ENCODE assay signal across 25 mouse cellular contexts in genomic region chr10:104490943-104491631, GRCm38 (mm10).
DNase-seq lines count a peak whose midpoint lies in the region; ATAC-seq and TF ChIP-seq lines count a peak whose summit lies in the region.
"Had no signal": no experiment of that assay in that cellular context is flagged by ENCODE, and none has a peak within 500 bp of the region (broad histone marks: within the 10 kb centered on the region; RNA-seq: fewer than 3 reads in every experiment).

No protein-coding gene starts in this region.

- H3K27me3 ChIP-seq in kidney, embryonic 14.5 days (ENCODE audit: control insufficient read depth, insufficient read depth, low read length) = no peaks in the 10 kb centered on the region
- no peaks in the 10 kb centered on the region for H3K27me3 ChIP-seq in kidney, postnatal 0 days (ENCODE audit: insufficient read depth, low read length)
- H3K27me3 ChIP-seq in lung, postnatal 0 days (replicated peaks; ENCODE audit: insufficient read depth, low read length) = no peaks in the 10 kb centered on the region
- H3K27me3 ChIP-seq: CH12.LX; embryonic facial prominence, embryonic 13.5 days; hindbrain, embryonic 12.5 days; hindbrain, embryonic 15.5 days; Patski had no signal

- no peak overlapping the region for H3K4me3 ChIP-seq in kidney, embryonic 14.5 days (ENCODE audit: low read length)
- no peak overlapping the region for H3K4me3 ChIP-seq in kidney, postnatal 0 days (replicated peaks; ENCODE audit: low read depth, low read length)
- no peak overlapping the region for H3K4me3 ChIP-seq in lung, postnatal 0 days (ENCODE audit: low read depth, low read length)
- H3K4me3 ChIP-seq: embryonic facial prominence, embryonic 13.5 days; gastrocnemius, adult 2 months; hindbrain, embryonic 12.5 days; hindbrain, embryonic 15.5 days had no signal

- WGBS in kidney, embryonic 14.5 days = 40% methylated on average over 2 of the region's 2 CpGs
- 38% methylated on average over 2 of the region's 2 CpGs for WGBS in kidney, postnatal 0 days
- 46% methylated on average over 2 of the region's 2 CpGs for WGBS in lung, postnatal 0 days

- ATAC-seq in kidney, embryonic 14.5 days (ENCODE audit: low FRiP score, low TSS enrichment) = peak; percentile 72; the same call in 1 of the 2 replicates
- no peak for ATAC-seq in kidney, postnatal 0 days (replicated peaks; ENCODE audit: low FRiP score, low read depth)
- ATAC-seq in lung, postnatal 0 days = no peak
- ATAC-seq: forebrain, embryonic 14.5 days; forebrain, postnatal 0 days; Patski had no signal

- no peak for TF ChIP-seq CTCF in kidney, postnatal 0 days (IDR thresholded peaks at IDR 0.05; ENCODE audit: low read depth)
- TF ChIP-seq CTCF in lung, postnatal 0 days (IDR thresholded peaks at IDR 0.05) = no peak

- no peak overlapping the region for H3K9ac ChIP-seq in kidney, embryonic 14.5 days (ENCODE audit: low read depth, low read length)
- no peak overlapping the region for H3K9ac ChIP-seq in kidney, postnatal 0 days (ENCODE audit: low read depth, low read length)
- H3K9ac ChIP-seq in lung, postnatal 0 days (replicated peaks; ENCODE audit: low read depth) = no peak overlapping the region
- H3K9ac ChIP-seq: embryonic facial prominence, embryonic 13.5 days; forebrain, postnatal 0 days; hindbrain, embryonic 12.5 days; hindbrain, embryonic 15.5 days had no signal

- no peak for DNase-seq in kidney, postnatal 10 days
- DNase-seq in kidney, postnatal 0 days (ENCODE audit: low spot score) = peak; percentile 30
- no peak for DNase-seq in kidney, postnatal 25 days
- peak; percentile 5 for DNase-seq in lung, postnatal 0 days (ENCODE audit: low spot score)
- no peak for DNase-seq in lung, adult 18-20 months
- DNase-seq in cerebellum, adult 18-20 months = no peak
- DNase-seq: adrenal gland, postnatal 10 days; adrenal gland, postnatal 36 days; B cell, adult 2 months; cerebellum, adult 2 months; cerebellum, adult 9-11 months; cerebellum, postnatal 25 days; forebrain, postnatal 0 days; gastrocnemius, adult 2 months; gastrocnemius, postnatal 14 days; heart, adult 11 months had no signal

- no peaks in the 10 kb centered on the region for H3K4me1 ChIP-seq in kidney, embryonic 14.5 days (ENCODE audit: control insufficient read depth, insufficient read depth, low read length)
- no peaks in the 10 kb centered on the region for H3K4me1 ChIP-seq in kidney, postnatal 0 days (replicated peaks; ENCODE audit: insufficient read depth, low read length)
- H3K4me1 ChIP-seq in lung, postnatal 0 days (ENCODE audit: insufficient read depth, low read depth, low read length) = no peaks in the 10 kb centered on the region
- H3K4me1 ChIP-seq: embryonic facial prominence, embryonic 13.5 days; hindbrain, embryonic 12.5 days; hindbrain, embryonic 15.5 days had no signal

- no peak overlapping the region for H3K27ac ChIP-seq in kidney, embryonic 14.5 days (ENCODE audit: low read depth, low read length)
- H3K27ac ChIP-seq in kidney, postnatal 0 days = no peak overlapping the region
- no peak overlapping the region for H3K27ac ChIP-seq in lung, postnatal 0 days (ENCODE audit: low read length)
- H3K27ac ChIP-seq: embryonic facial prominence, embryonic 13.5 days; gastrocnemius, adult 2 months; hindbrain, embryonic 12.5 days; hindbrain, embryonic 15.5 days had no signal

- TF ChIP-seq EP300 in lung, postnatal 0 days (IDR thresholded peaks at IDR 0.05) = no peak

- H3K9me3 ChIP-seq in kidney, embryonic 14.5 days (ENCODE audit: control insufficient read depth, low read length) = no peaks in the 10 kb centered on the region
- no peaks in the 10 kb centered on the region for H3K9me3 ChIP-seq in kidney, postnatal 0 days (replicated peaks; ENCODE audit: low read length)
- no peaks in the 10 kb centered on the region for H3K9me3 ChIP-seq in lung, postnatal 0 days (ENCODE audit: low read length)
- H3K9me3 ChIP-seq: embryonic facial prominence, embryonic 13.5 days; hindbrain, embryonic 12.5 days; hindbrain, embryonic 15.5 days had no signal

- H3K36me3 ChIP-seq in kidney, embryonic 14.5 days (ENCODE audit: control insufficient read depth, insufficient read depth, low read length) = no peaks in the 10 kb centered on the region
- no peaks in the 10 kb centered on the region for H3K36me3 ChIP-seq in kidney, postnatal 0 days (ENCODE audit: insufficient read depth, low read length)
- no peaks in the 10 kb centered on the region for H3K36me3 ChIP-seq in lung, postnatal 0 days (ENCODE audit: insufficient read depth, low read length)
- H3K36me3 ChIP-seq: embryonic facial prominence, embryonic 13.5 days; G1E; hindbrain, embryonic 12.5 days; hindbrain, embryonic 15.5 days had no signal

- H3K4me2 ChIP-seq in kidney, embryonic 14.5 days (replicated peaks; ENCODE audit: low read depth, low read length) = no peak overlapping the region
- H3K4me2 ChIP-seq in kidney, postnatal 0 days (ENCODE audit: low read length) = no peak overlapping the region
- no peak overlapping the region for H3K4me2 ChIP-seq in lung, postnatal 0 days (replicated peaks; ENCODE audit: low read depth, low read length)
- H3K4me2 ChIP-seq: embryonic facial prominence, embryonic 13.5 days; heart, embryonic 11.5 days; hindbrain, embryonic 12.5 days; hindbrain, embryonic 15.5 days had no signal

Comparison
In these comparisons a context has a peak if more than half of its experiments do, and no peak if none do; other contexts are left out.
1. DNase-seq: peak in kidney, postnatal 0 days (single experiment) and lung, postnatal 0 days (single experiment); none in kidney, postnatal 10 days (single experiment), kidney, postnatal 25 days (0 of 2), lung, adult 18-20 months (0 of 2) and cerebellum, adult 18-20 months (0 of 2).